Mouse (Mus musculus): ENCODE results near the gene Nfe2l2. TPM values are rescaled to one million over a fixed set of nuclear protein-coding genes. Genes with fewer than 3 reads are reported as not detected.

Nfe2l2 gene
- 59.7 and 64.5 TPM in 2 replicates for polyA plus RNA-seq (2012; rRNA removed)

GRCm38 (mm10) chr2:75704234-75705161 is at the start of gene Nfe2l2:
TSS of gene Nfe2l2 (minus strand) at chr2:75704641.

DNA sequence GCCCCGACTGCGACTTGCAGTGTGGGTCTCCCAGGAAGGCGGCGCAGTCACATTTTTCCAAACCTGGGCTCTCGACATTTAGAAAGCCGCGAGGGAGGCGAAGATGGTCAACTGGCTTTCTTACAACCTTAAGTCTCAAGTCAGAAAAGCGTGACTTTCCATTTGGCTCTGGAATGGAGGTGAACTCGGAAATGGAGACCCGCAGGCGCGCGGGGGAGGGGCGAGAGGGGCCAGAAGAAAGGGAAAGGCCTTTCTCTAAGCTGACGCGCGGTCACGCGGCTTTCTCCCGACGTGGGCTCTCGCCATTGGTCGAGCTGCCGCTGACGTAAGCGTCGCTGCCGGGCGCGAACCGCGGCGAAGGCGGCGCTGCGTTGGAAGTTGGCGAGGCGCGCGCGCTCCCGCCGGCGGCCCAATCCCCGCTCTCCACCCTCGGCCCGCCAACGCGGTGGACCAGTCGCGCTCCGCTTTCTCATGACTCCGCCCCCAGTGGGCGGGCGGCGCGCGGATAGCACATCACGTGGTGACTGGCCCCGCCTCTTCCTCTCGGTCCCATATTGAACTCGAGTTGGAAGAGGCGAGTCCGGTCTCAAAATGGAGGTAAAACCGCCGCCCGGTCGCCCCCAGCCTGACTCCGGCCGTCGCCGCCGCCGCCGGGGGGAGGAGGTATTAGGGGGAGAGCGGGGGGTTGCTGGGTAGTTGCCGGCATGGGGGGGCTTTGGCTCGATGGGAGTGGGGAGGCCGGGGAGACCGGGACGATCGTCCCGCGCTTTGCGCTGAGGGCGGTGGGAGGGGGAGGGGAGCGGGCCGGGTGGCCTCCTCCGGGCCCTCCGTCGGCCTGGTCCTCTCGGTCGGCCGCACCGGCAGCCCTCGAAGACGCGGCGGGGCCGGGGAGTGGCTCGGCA is 45.5 kb downstream of the Nfe2l2 start, which contains the start of gene Hnrnpa3:
TSS of gene Hnrnpa3 (plus strand) at position 535 of the 902 bp plus-strand sequence.

Other genes starting within 250 kb of the Nfe2l2 start
- gene Hnrnpa3, start 45.4 kb downstream of the Nfe2l2 start, polyA plus RNA-seq (2012; rRNA removed) = 5.7 and 6.8 TPM in 2 replicates
- gene Agps, start 127.5 kb upstream of the Nfe2l2 start, polyA plus RNA-seq (2012; rRNA removed) = 5.1 and 7.3 TPM in 2 replicates
- gene Ttc30b, start 233.9 kb upstream of the Nfe2l2 start, polyA plus RNA-seq (2012; rRNA removed) = 10.2 and 11.8 TPM in 2 replicates

Measured in colon, adult 2 months (tissue).